Mouse (Mus musculus): ENCODE data around the gene Otulin.

- TF ChIP-seq CTCF (IDR thresholded peaks at IDR 0.05; ENCODE audit: low read depth) (no peak), EP300 (IDR thresholded peaks at IDR 0.05; ENCODE audit: low read depth) (no peak)
These were observed 47.3 kb upstream of the Otulin start for GRCm38 (mm10) chr15:27677801-27678200.

All from liver, embryonic 14.5 days (tissue).